Mouse (Mus musculus) forebrain, embryonic 13.5 days (tissue): ENCODE measurements around the gene Crbn. TPM values are rescaled to one million over a fixed set of nuclear protein-coding genes. Genes with fewer than 3 reads are reported as not detected.

Source experiments
- ATAC-seq: fragments of 200-750 bp; cut with Nextera tagmentation; 2 replicates; pipeline ENCODE4 v1.8.0; 2017
- H3K27ac ChIP-seq: fragments of 300-500 bp; sonication (generic); 2 replicates; pipeline ENCODE4 v1.5.1; 2015; ENCODE audit warnings: inconsistent platforms, mild to moderate bottlenecking, moderate library complexity
- H3K27me3 ChIP-seq: fragments of 300-500 bp; sonication (generic); 2 replicates; pipeline ENCODE4 v1.6.1; 2015; ENCODE audit warnings: mild to moderate bottlenecking, inconsistent platforms
- H3K36me3 ChIP-seq: fragments of 300-500 bp; sonication (generic); 2 replicates; pipeline ENCODE4 v1.6.1; 2015; ENCODE audit warnings: mild to moderate bottlenecking, inconsistent platforms; ENCODE audit not compliant: poor library complexity, severe bottlenecking
- H3K4me1 ChIP-seq: fragments of 300-500 bp; sonication (generic); 2 replicates; pipeline ENCODE4 v1.6.1; 2015; ENCODE audit warnings: inconsistent platforms
- H3K4me2 ChIP-seq: fragments of 300-500 bp; sonication (generic); 2 replicates; pipeline ENCODE4 v1.6.1; 2015; ENCODE audit warnings: inconsistent platforms, mild to moderate bottlenecking, moderate library complexity
- H3K4me3 ChIP-seq: fragments of 300-500 bp; sonication (generic); 2 replicates; pipeline ENCODE4 v1.5.1; 2015; ENCODE audit warnings: mild to moderate bottlenecking, inconsistent platforms
- H3K9ac ChIP-seq: fragments of 300-500 bp; sonication (generic); 2 replicates; pipeline ENCODE4 v1.6.1; 2015; ENCODE audit warnings: mild to moderate bottlenecking, inconsistent platforms
- H3K9me3 ChIP-seq: fragments of 300-500 bp; sonication (generic); replicated peaks from 2 replicates; pipeline ENCODE4 v1.6.1; 2016; ENCODE audit warnings: inconsistent platforms
- WGBS: fragments of 180-500 bp; shearing (Covaris S2); methylation state at CpG from one replicate; pipeline ENCODE4 v1.1.7; 2015; 5-methylcytosine and 5-hydroxymethylcytosine counted together
- polyA plus RNA-seq: library from polyadenylated mRNA; unstranded; fragments of >200 nt; fragmentation: Nextera tagmentation; extraction: Ambion mirVana; gene quantifications from 2 replicates; pipeline ENCODE4 v1.2.1, GENCODE M21; 2015

The Crbn gene
- polyA plus RNA-seq, 1 experiment from 2014 or later: 50.1 TPM

GRCm38 (mm10) chr6:106794094-106794814, 5.6 kb downstream of the Crbn start:
- Histone ChIP-seq H3K27ac (no peak overlapping the region), H3K4me1 (peaks cover 11% of the 10 kb centered on the region), H3K9me3 (no peaks in the 10 kb centered on the region), H3K9ac (no peak overlapping the region), H3K4me2 (no peak overlapping the region), H3K4me3 (no peak overlapping the region), H3K36me3 (peaks cover 34% of the 10 kb centered on the region), H3K27me3 (no peaks in the 10 kb centered on the region)
- no peak for ATAC-seq
- WGBS: 93% methylated on average over 13 of the region's 13 CpGs

GRCm38 (mm10) chr6:106793621-106794020, 6.3 kb downstream of the Crbn start:
- no peak overlapping the region for H3K4me2 ChIP-seq
- H3K4me3 ChIP-seq: no peak overlapping the region
- no peak overlapping the region for H3K27ac ChIP-seq
- 96% methylated on average over 10 of the region's 10 CpGs for WGBS
- H3K4me1 ChIP-seq: peaks cover 4% of the 10 kb centered on the region
- no peaks in the 10 kb centered on the region for H3K27me3 ChIP-seq
- H3K36me3 ChIP-seq: peaks cover 38% of the 10 kb centered on the region
- ATAC-seq: no peak
- no peaks in the 10 kb centered on the region for H3K9me3 ChIP-seq
- no peak overlapping the region for H3K9ac ChIP-seq

GRCm38 (mm10) chr6:106793088-106793487, 6.8 kb downstream of the Crbn start:
- no peak overlapping the region for H3K27ac ChIP-seq
- no peak overlapping the region for H3K4me3 ChIP-seq
- 93% methylated on average over 7 of the region's 7 CpGs for WGBS
- H3K9me3 ChIP-seq: no peaks in the 10 kb centered on the region
- no peak overlapping the region for H3K4me2 ChIP-seq
- H3K36me3 ChIP-seq: peaks cover 42% of the 10 kb centered on the region
- H3K4me1 ChIP-seq: no peaks in the 10 kb centered on the region
- ATAC-seq: no peak
- no peak overlapping the region for H3K9ac ChIP-seq
- no peaks in the 10 kb centered on the region for H3K27me3 ChIP-seq

GRCm38 (mm10) chr6:106792486-106792885, 7.4 kb downstream of the Crbn start:
- Histone ChIP-seq H3K27ac (no peak overlapping the region), H3K9ac (no peak overlapping the region), H3K36me3 (peaks cover 44% of the 10 kb centered on the region), H3K4me2 (no peak overlapping the region), H3K4me1 (no peaks in the 10 kb centered on the region), H3K4me3 (no peak overlapping the region), H3K9me3 (no peaks in the 10 kb centered on the region), H3K27me3 (no peaks in the 10 kb centered on the region)
- 91% methylated on average over 5 of the region's 5 CpGs for WGBS
- ATAC-seq: no peak

- no peak for ATAC-seq
Measured at GRCm38 (mm10) chr6:106791429-106791828, 8.4 kb downstream of the Crbn start.

GRCm38 (mm10) chr6:106787138-106787537, 12.7 kb downstream of the Crbn start:
- WGBS: 93% methylated on average over 3 of the region's 3 CpGs
- H3K27me3 ChIP-seq: no peaks in the 10 kb centered on the region

More at GRCm38 (mm10) chr6:106791429-106791828, 8.4 kb downstream of the Crbn start:
- Histone ChIP-seq H3K27me3 (no peaks in the 10 kb centered on the region), H3K4me3 (no peak overlapping the region), H3K4me2 (no peak overlapping the region), H3K36me3 (peaks cover 44% of the 10 kb centered on the region), H3K9me3 (no peaks in the 10 kb centered on the region), H3K4me1 (no peaks in the 10 kb centered on the region), H3K27ac (no peak overlapping the region), H3K9ac (no peak overlapping the region)
- WGBS: 94% methylated on average over 8 of the region's 8 CpGs

GRCm38 (mm10) chr6:106770046-106770445, 29.8 kb downstream of the Crbn start:
- Histone ChIP-seq H3K4me3 (peak overlapping the region; percentile 87), H3K27me3 (no peaks in the 10 kb centered on the region), H3K9ac (peak overlapping the region; percentile 72), H3K36me3 (peaks cover 24% of the 10 kb centered on the region), H3K4me2 (peak overlapping the region; percentile 95), H3K4me1 (peaks cover 13% of the 10 kb centered on the region), H3K9me3 (no peaks in the 10 kb centered on the region), H3K27ac (no peak overlapping the region)
- WGBS: 33% methylated on average over 4 of the region's 4 CpGs
- ATAC-seq: no peak

More at GRCm38 (mm10) chr6:106787138-106787537, 12.7 kb downstream of the Crbn start:
- no peak for ATAC-seq
- no peak overlapping the region for H3K27ac ChIP-seq
- H3K9ac ChIP-seq: no peak overlapping the region
- H3K4me1 ChIP-seq: no peaks in the 10 kb centered on the region
- no peak overlapping the region for H3K4me2 ChIP-seq
- H3K4me3 ChIP-seq: no peak overlapping the region
- H3K9me3 ChIP-seq: no peaks in the 10 kb centered on the region
- peaks cover 36% of the 10 kb centered on the region for H3K36me3 ChIP-seq

- peak; percentile 75; the same call in 1 of the 2 replicates for ATAC-seq
- peak overlapping the region; percentile 95 for H3K4me2 ChIP-seq
- peak overlapping the region; percentile 72 for H3K9ac ChIP-seq
- no peaks in the 10 kb centered on the region for H3K9me3 ChIP-seq
- H3K4me1 ChIP-seq: peaks cover 13% of the 10 kb centered on the region
- WGBS: 2% methylated on average over 33 of the region's 33 CpGs
- peaks cover 22% of the 10 kb centered on the region for H3K36me3 ChIP-seq
- no peaks in the 10 kb centered on the region for H3K27me3 ChIP-seq
- H3K27ac ChIP-seq: no peak overlapping the region
- peak overlapping the region; percentile 87 for H3K4me3 ChIP-seq
Measured at GRCm38 (mm10) chr6:106769290-106769866, 30.5 kb downstream of the Crbn start.

GRCm38 (mm10) chr6:106768640-106769289, 31.1 kb downstream of the Crbn start, which contains the start of gene Trnt1:
Trnt1 (plus strand) TSS chr6:106769120.
- H3K4me2 ChIP-seq: peak within 1 kb of the TSS; percentile 95
- 8% methylated on average over 35 of the region's 35 CpGs for WGBS
- H3K36me3 ChIP-seq: peaks cover 17% of the 10 kb centered on the region
- peak within 1 kb of the TSS; percentile 87 for H3K4me3 ChIP-seq
- H3K9me3 ChIP-seq: no peaks in the 10 kb centered on the region
- H3K27ac ChIP-seq: no peak within 1 kb of the TSS
- peak within 1 kb of the TSS; percentile 72 for H3K9ac ChIP-seq
- peak; percentile 100 for ATAC-seq
- no peaks in the 10 kb centered on the region for H3K27me3 ChIP-seq
- peaks cover 13% of the 10 kb centered on the region for H3K4me1 ChIP-seq

- ATAC-seq: no peak
- Histone ChIP-seq H3K27ac (no peak overlapping the region), H3K4me1 (peaks cover 13% of the 10 kb centered on the region), H3K4me2 (no peak overlapping the region), H3K36me3 (peaks cover 6% of the 10 kb centered on the region; the same call in 1 of the 2 replicates), H3K27me3 (no peaks in the 10 kb centered on the region), H3K4me3 (no peak overlapping the region), H3K9ac (no peak overlapping the region), H3K9me3 (no peaks in the 10 kb centered on the region)
- 79% methylated on average over 4 of the region's 4 CpGs for WGBS
Measured at GRCm38 (mm10) chr6:106766774-106767173, 33.1 kb downstream of the Crbn start.

GRCm38 (mm10) chr6:106765892-106766291, 34.0 kb downstream of the Crbn start:
- H3K27me3 ChIP-seq: no peaks in the 10 kb centered on the region
- H3K9me3 ChIP-seq: no peaks in the 10 kb centered on the region
- no peak overlapping the region for H3K4me3 ChIP-seq
- peaks cover 13% of the 10 kb centered on the region for H3K4me1 ChIP-seq
- H3K4me2 ChIP-seq: no peak overlapping the region
- H3K27ac ChIP-seq: no peak overlapping the region
- WGBS: 88% methylated on average over 1 of the region's 1 CpGs
- no peaks in the 10 kb centered on the region for H3K36me3 ChIP-seq
- ATAC-seq: no peak
- no peak overlapping the region for H3K9ac ChIP-seq

- H3K4me2 ChIP-seq: no peak overlapping the region
- H3K36me3 ChIP-seq: no peaks in the 10 kb centered on the region
- no peaks in the 10 kb centered on the region for H3K9me3 ChIP-seq
- H3K4me1 ChIP-seq: no peaks in the 10 kb centered on the region
- no peak overlapping the region for H3K4me3 ChIP-seq
- 93% methylated on average over 1 of the region's 1 CpGs for WGBS
- no peak for ATAC-seq
- no peaks in the 10 kb centered on the region for H3K27me3 ChIP-seq
- no peak overlapping the region for H3K27ac ChIP-seq
- no peak overlapping the region for H3K9ac ChIP-seq
Measured at GRCm38 (mm10) chr6:106761486-106761885, 38.4 kb downstream of the Crbn start.
